Mouse (Mus musculus) myocyte (in vitro differentiated cells): Measurements from ENCODE around the gene Slc38a10. TPM values are rescaled to one million over a fixed set of nuclear protein-coding genes. Genes with fewer than 3 reads are reported as not detected.
A peak's percentile ranks its signal among the peaks of the same experiment; 100 is the strongest.

Experiments used
- H3K27me3 ChIP-seq: one replicate; pipeline ENCODE4 v1.6.1; 2011; ENCODE audit not compliant: control insufficient read depth, insufficient read depth, insufficient read length
- H3K36me3 ChIP-seq: one replicate; pipeline ENCODE4 v1.6.1; 2011; ENCODE audit not compliant: control insufficient read depth, insufficient read depth
- H3K4me2 ChIP-seq: one replicate; pipeline ENCODE4 v1.6.1; 2011; ENCODE audit warnings: low read depth, control low read depth
- H3K4me3 ChIP-seq: one replicate; pipeline ENCODE4 v1.5.1; 2011; ENCODE audit warnings: mild to moderate bottlenecking, control low read depth, moderate library complexity
- H3K79me2 ChIP-seq: one replicate; pipeline ENCODE4 v1.6.1; 2011; ENCODE audit not compliant: control insufficient read depth, insufficient read depth
- H3ac ChIP-seq: one replicate; pipeline ENCODE4 v1.6.1; 2011; ENCODE audit not compliant: control insufficient read depth, insufficient read length
- CEBPB ChIP-seq: IDR thresholded peaks from 2 replicates; pipeline ENCODE4 v1.6.1; 2011; ENCODE audit warnings: mild to moderate bottlenecking, moderate library complexity; ENCODE audit not compliant: poor library complexity, insufficient read depth, severe bottlenecking
- E2F4 ChIP-seq: IDR thresholded peaks from one replicate; pipeline ENCODE4 v1.6.1; 2011; ENCODE audit warnings: mild to moderate bottlenecking, control low read depth, moderate library complexity; ENCODE audit not compliant: insufficient read depth
- MAX ChIP-seq: IDR thresholded peaks from one replicate; pipeline ENCODE4 v1.6.1; 2011; ENCODE audit warnings: low read depth, mild to moderate bottlenecking, control low read depth
- MYOD1 ChIP-seq, 3 experiments: IDR thresholded peaks; one replicate each; pipeline ENCODE4 v1.6.1; 2011; ENCODE audit warnings: control low read depth in 2 of 3, low read depth in 2 of 3, mild to moderate bottlenecking in 2 of 3, moderate library complexity in 1 of 3; ENCODE audit not compliant: insufficient read length in 2 of 3, control insufficient read depth in 1 of 3
- MYOG ChIP-seq, 3 experiments: IDR thresholded peaks; one replicate each; pipeline ENCODE4 v1.6.1; 2011; ENCODE audit warnings: control low read depth in 2 of 3, low read depth in 2 of 3, mild to moderate bottlenecking in 2 of 3; ENCODE audit not compliant: insufficient read length in 2 of 3, control insufficient read depth in 1 of 3, insufficient read depth in 1 of 3
- POLR2A ChIP-seq: IDR thresholded peaks from one replicate; pipeline ENCODE4 v1.6.1; 2011; ENCODE audit warnings: low read depth, mild to moderate bottlenecking, control low read depth, moderate library complexity; ENCODE audit not compliant: insufficient read length
- POLR2AphosphoS2 ChIP-seq: IDR thresholded peaks from one replicate; pipeline ENCODE4 v1.6.1; 2011; ENCODE audit warnings: low read depth, control low read depth; ENCODE audit not compliant: insufficient read length
- REST ChIP-seq: IDR thresholded peaks from one replicate; pipeline ENCODE4 v1.6.1; 2011; ENCODE audit warnings: mild to moderate bottlenecking, control low read depth, moderate library complexity; ENCODE audit not compliant: insufficient read depth, insufficient read length
- SRF ChIP-seq: IDR thresholded peaks from one replicate; pipeline ENCODE4 v1.6.1; 2011; ENCODE audit warnings: low read depth; ENCODE audit not compliant: control insufficient read depth, insufficient read length
- TCF12 ChIP-seq: IDR thresholded peaks from one replicate; pipeline ENCODE4 v1.6.1; 2011; ENCODE audit warnings: mild to moderate bottlenecking, control low read depth; ENCODE audit not compliant: poor library complexity, insufficient read depth, severe bottlenecking
- TCF3 ChIP-seq: IDR thresholded peaks from one replicate; pipeline ENCODE4 v1.6.1; 2011; ENCODE audit warnings: low read depth, control low read depth; ENCODE audit not compliant: insufficient read length
- USF1 ChIP-seq: IDR thresholded peaks from one replicate; pipeline ENCODE4 v1.6.1; 2011; ENCODE audit warnings: low read depth, mild to moderate bottlenecking, control low read depth, moderate library complexity
- polyA plus RNA-seq: library from polyadenylated mRNA; unstranded; fragments of >200 nt; fragmentation: generic; extraction: Trizol; gene quantifications from one replicate; pipeline ENCODE4 v1.2.1, GENCODE M21; 2012; ENCODE audit warnings: missing spikeins

The Slc38a10 gene
- polyA plus RNA-seq, 1 experiment, result 97.9 TPM

- H3ac ChIP-seq, result no peak overlapping the region
- H3K4me2 ChIP-seq, result no peak overlapping the region
- H3K79me2 ChIP-seq, result no peaks in the 10 kb centered on the region
- no peak overlapping the region for H3K4me3 ChIP-seq
- no peaks in the 10 kb centered on the region for H3K27me3 ChIP-seq
- no peaks in the 10 kb centered on the region for H3K36me3 ChIP-seq
- TF ChIP-seq E2F4, result no peak
- no peak for TF ChIP-seq TCF12
- no peak for TF ChIP-seq USF1
- TF ChIP-seq POLR2A, result no peak
- TF ChIP-seq MYOG (IDR thresholded peaks at IDR 0.05; ENCODE audit: control insufficient read depth in 1 of 3, insufficient read depth in 1 of 3, insufficient read length in 2 of 3, low read depth in 2 of 3), result no peak
- no peak for TF ChIP-seq CEBPB
- TF ChIP-seq MAX, result no peak
- no peak for TF ChIP-seq TCF3
- no peak for TF ChIP-seq MYOD1 (IDR thresholded peaks at IDR 0.05; ENCODE audit: control insufficient read depth in 1 of 3, insufficient read length in 2 of 3, low read depth in 2 of 3)
- TF ChIP-seq SRF, result no peak
Observed at GRCm38 (mm10) chr11:120160478-120160877, 9.3 kb upstream of the Slc38a10 start.

DNA sequence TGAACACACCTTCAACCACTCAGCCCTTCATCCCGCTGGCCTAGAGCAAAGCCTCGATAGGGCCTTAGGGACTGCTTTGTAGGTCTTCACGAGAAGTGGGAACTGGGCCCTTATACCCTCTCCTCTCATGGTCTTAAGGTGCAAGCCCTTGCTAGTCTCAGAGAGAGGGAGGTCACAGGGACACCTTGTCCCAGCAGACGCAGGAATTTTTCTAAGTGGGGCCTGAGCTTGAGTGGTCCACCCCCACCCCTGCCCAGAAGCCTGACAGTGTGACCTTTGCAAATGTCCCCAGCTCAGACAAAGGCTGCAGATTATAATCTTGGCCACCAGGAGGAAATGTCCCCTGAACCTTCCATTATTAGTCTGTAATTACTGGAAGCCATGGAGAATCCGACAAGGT is 8.5 kb upstream of the Slc38a10 start:
- H3K4me2 ChIP-seq, result no peak overlapping the region
- TF ChIP-seq MYOG (IDR thresholded peaks at IDR 0.05; ENCODE audit: control insufficient read depth in 1 of 3, insufficient read depth in 1 of 3, insufficient read length in 2 of 3, low read depth in 2 of 3), result no peak
- H3ac ChIP-seq, result no peak overlapping the region
- H3K79me2 ChIP-seq, result no peaks in the 10 kb centered on the region
- H3K4me3 ChIP-seq, result no peak overlapping the region
- no peaks in the 10 kb centered on the region for H3K27me3 ChIP-seq
- H3K36me3 ChIP-seq, result no peaks in the 10 kb centered on the region

- no peak overlapping the region for H3ac ChIP-seq
- no peak overlapping the region for H3K4me2 ChIP-seq
- no peaks in the 10 kb centered on the region for H3K79me2 ChIP-seq
- no peaks in the 10 kb centered on the region for H3K36me3 ChIP-seq
- TF ChIP-seq CEBPB (no peak), MYOD1 (IDR thresholded peaks at IDR 0.05; ENCODE audit: control insufficient read depth in 1 of 3, insufficient read length in 2 of 3, low read depth in 2 of 3) (no peak)
- H3K27me3 ChIP-seq, result no peaks in the 10 kb centered on the region
- H3K4me3 ChIP-seq, result no peak overlapping the region
Observed at GRCm38 (mm10) chr11:120158828-120159227, 7.7 kb upstream of the Slc38a10 start.

- TF ChIP-seq MYOG (IDR thresholded peaks at IDR 0.05; ENCODE audit: control insufficient read depth in 1 of 3, insufficient read depth in 1 of 3, insufficient read length in 2 of 3, low read depth in 2 of 3) (no peak), REST (no peak), E2F4 (no peak), SRF (no peak), POLR2A (no peak), CEBPB (no peak), MYOD1 (IDR thresholded peaks at IDR 0.05; ENCODE audit: control insufficient read depth in 1 of 3, insufficient read length in 2 of 3, low read depth in 2 of 3) (no peak), TCF3 (no peak), POLR2AphosphoS2 (no peak), TCF12 (no peak), USF1 (no peak), MAX (no peak)
- Histone ChIP-seq H3K27me3 (no peaks in the 10 kb centered on the region), H3ac (peak overlapping the region; percentile 32), H3K79me2 (peaks cover 38% of the 10 kb centered on the region), H3K4me2 (peak overlapping the region; percentile 85), H3K4me3 (peak overlapping the region; percentile 74), H3K36me3 (no peaks in the 10 kb centered on the region)
Observed at GRCm38 (mm10) chr11:120150440-120151112, 570 bp downstream of the Slc38a10 start.

- H3ac ChIP-seq, result no peak overlapping the region
- no peaks in the 10 kb centered on the region for H3K36me3 ChIP-seq
- TF ChIP-seq MYOD1 (IDR thresholded peaks at IDR 0.05; ENCODE audit: control insufficient read depth in 1 of 3, insufficient read length in 2 of 3, low read depth in 2 of 3), result no peak
- no peak for TF ChIP-seq SRF
- no peak for TF ChIP-seq TCF3
- no peak for TF ChIP-seq MAX
- no peak for TF ChIP-seq POLR2A
- no peak for TF ChIP-seq MYOG (IDR thresholded peaks at IDR 0.05; ENCODE audit: control insufficient read depth in 1 of 3, insufficient read depth in 1 of 3, insufficient read length in 2 of 3, low read depth in 2 of 3)
- TF ChIP-seq E2F4, result no peak
- TF ChIP-seq REST, result no peak
- no peak for TF ChIP-seq TCF12
- TF ChIP-seq POLR2AphosphoS2, result no peak
- no peak for TF ChIP-seq USF1
- no peak for TF ChIP-seq CEBPB
- peak overlapping the region; percentile 74 for H3K4me3 ChIP-seq
- H3K27me3 ChIP-seq, result no peaks in the 10 kb centered on the region
- peaks cover 41% of the 10 kb centered on the region for H3K79me2 ChIP-seq
- peak overlapping the region; percentile 85 for H3K4me2 ChIP-seq
Observed at GRCm38 (mm10) chr11:120149510-120150200, 1.5 kb downstream of the Slc38a10 start.
